Mouse (Mus musculus): ENCODE measurements at regions not wholly inside any gene's neighbourhood (a gene's known extent, or its start where the extent isn't known, plus 50 kb on each side); places are given as distances from the start of the nearest gene placed in this dataset.

- Histone ChIP-seq H3K27ac (ENCODE audit: low read depth) (no peak overlapping the region), H3K36me3 (replicated peaks; ENCODE audit: insufficient read depth, low read length) (no peaks in the 10 kb centered on the region), H3K4me1 (ENCODE audit: insufficient read depth) (no peaks in the 10 kb centered on the region), H3K4me2 (ENCODE audit: low read depth, low read length) (no peak overlapping the region), H3K9ac (replicated peaks) (no peak overlapping the region), H3K27me3 (ENCODE audit: insufficient read depth, low read length) (no peaks in the 10 kb centered on the region), H3K9me3 (ENCODE audit: low read length) (no peaks in the 10 kb centered on the region), H3K4me3 (ENCODE audit: low read depth, low read length) (no peak overlapping the region)
- DNase-seq (no peak), ATAC-seq (no peak)
- 78% methylated on average over 4 of the region's 4 CpGs for WGBS (ENCODE audit: insufficient replicate concordance)
- no peak for TF ChIP-seq EP300 (IDR thresholded peaks at IDR 0.05; ENCODE audit: low read depth)
- no peak for TF ChIP-seq CTCF (IDR thresholded peaks at IDR 0.05; ENCODE audit: low read depth)
Observed at GRCm38 (mm10) chr2:166266915-166267314, 111.5 kb upstream of the Sulf2 start.

GRCm38 (mm10) chr2:166266507-166266906, 111.0 kb upstream of the Sulf2 start:
- 85% methylated on average over 9 of the region's 9 CpGs for WGBS (ENCODE audit: insufficient replicate concordance)
- Histone ChIP-seq H3K4me3 (ENCODE audit: low read depth, low read length) (no peak overlapping the region), H3K4me2 (ENCODE audit: low read depth, low read length) (no peak overlapping the region), H3K9me3 (ENCODE audit: low read length) (no peaks in the 10 kb centered on the region), H3K36me3 (replicated peaks; ENCODE audit: insufficient read depth, low read length) (no peaks in the 10 kb centered on the region), H3K27me3 (ENCODE audit: insufficient read depth, low read length) (no peaks in the 10 kb centered on the region), H3K9ac (replicated peaks) (no peak overlapping the region), H3K4me1 (ENCODE audit: insufficient read depth) (no peaks in the 10 kb centered on the region), H3K27ac (ENCODE audit: low read depth) (no peak overlapping the region)
- TF ChIP-seq CTCF (IDR thresholded peaks at IDR 0.05; ENCODE audit: low read depth) (no peak), EP300 (IDR thresholded peaks at IDR 0.05; ENCODE audit: low read depth) (no peak)
- DNase-seq, result no peak
- ATAC-seq, result no peak

- Histone ChIP-seq H3K36me3 (replicated peaks; ENCODE audit: insufficient read depth, low read length) (no peaks in the 10 kb centered on the region), H3K27ac (ENCODE audit: low read depth) (no peak overlapping the region), H3K4me2 (ENCODE audit: low read depth, low read length) (no peak overlapping the region), H3K4me1 (ENCODE audit: insufficient read depth) (no peaks in the 10 kb centered on the region), H3K4me3 (ENCODE audit: low read depth, low read length) (no peak overlapping the region), H3K27me3 (ENCODE audit: insufficient read depth, low read length) (no peaks in the 10 kb centered on the region), H3K9me3 (ENCODE audit: low read length) (no peaks in the 10 kb centered on the region), H3K9ac (replicated peaks) (no peak overlapping the region)
- DNase-seq, result no peak
- TF ChIP-seq CTCF (IDR thresholded peaks at IDR 0.05; ENCODE audit: low read depth) (no peak), EP300 (IDR thresholded peaks at IDR 0.05; ENCODE audit: low read depth) (no peak)
- WGBS (ENCODE audit: insufficient replicate concordance), result 79% methylated on average over 9 of the region's 9 CpGs
- peak; percentile 83 for ATAC-seq
Observed at GRCm38 (mm10) chr2:166264756-166265155, 109.3 kb upstream of the Sulf2 start.

- Histone ChIP-seq H3K9me3 (ENCODE audit: low read length) (no peaks in the 10 kb centered on the region), H3K36me3 (replicated peaks; ENCODE audit: insufficient read depth, low read length) (no peaks in the 10 kb centered on the region), H3K4me1 (ENCODE audit: insufficient read depth) (no peaks in the 10 kb centered on the region), H3K27ac (ENCODE audit: low read depth) (no peak overlapping the region; the same call in 1 of the 2 replicates), H3K4me3 (ENCODE audit: low read depth, low read length) (no peak overlapping the region), H3K27me3 (ENCODE audit: insufficient read depth, low read length) (no peaks in the 10 kb centered on the region), H3K4me2 (ENCODE audit: low read depth, low read length) (no peak overlapping the region), H3K9ac (replicated peaks) (no peak overlapping the region)
- 15% methylated on average over 7 of the region's 7 CpGs for WGBS (ENCODE audit: insufficient replicate concordance)
- TF ChIP-seq EP300 (IDR thresholded peaks at IDR 0.05; ENCODE audit: low read depth) (no peak), CTCF (IDR thresholded peaks at IDR 0.05; ENCODE audit: low read depth) (no peak)
- DNase-seq (peak; percentile 47), ATAC-seq (peak; percentile 46)
Observed at GRCm38 (mm10) chr2:166261799-166262198, 106.3 kb upstream of the Sulf2 start.

GRCm38 (mm10) chr2:166261065-166261464, 105.6 kb upstream of the Sulf2 start:
- DNase-seq, result no peak

GRCm38 (mm10) chr2:166258771-166259180, 103.3 kb upstream of the Sulf2 start:
- WGBS (ENCODE audit: insufficient replicate concordance), result 32% methylated on average over 7 of the region's 7 CpGs
- ATAC-seq (no peak), DNase-seq (no peak)
- Histone ChIP-seq H3K4me2 (ENCODE audit: low read depth, low read length) (no peak overlapping the region), H3K9me3 (ENCODE audit: low read length) (no peaks in the 10 kb centered on the region), H3K27me3 (ENCODE audit: insufficient read depth, low read length) (no peaks in the 10 kb centered on the region), H3K4me1 (ENCODE audit: insufficient read depth) (no peaks in the 10 kb centered on the region), H3K36me3 (replicated peaks; ENCODE audit: insufficient read depth, low read length) (no peaks in the 10 kb centered on the region), H3K4me3 (ENCODE audit: low read depth, low read length) (no peak overlapping the region), H3K9ac (replicated peaks) (no peak overlapping the region), H3K27ac (ENCODE audit: low read depth) (no peak overlapping the region)
- TF ChIP-seq CTCF (IDR thresholded peaks at IDR 0.05; ENCODE audit: low read depth) (no peak), EP300 (IDR thresholded peaks at IDR 0.05; ENCODE audit: low read depth) (no peak)

More at GRCm38 (mm10) chr2:166261065-166261464, 105.6 kb upstream of the Sulf2 start:
- WGBS (ENCODE audit: insufficient replicate concordance), result 69% methylated on average over 7 of the region's 7 CpGs
- H3K27ac ChIP-seq (ENCODE audit: low read depth), result no peak overlapping the region; the same call in 1 of the 2 replicates
- H3K4me3 ChIP-seq (ENCODE audit: low read depth, low read length), result no peak overlapping the region
- H3K27me3 ChIP-seq (ENCODE audit: insufficient read depth, low read length), result no peaks in the 10 kb centered on the region
- TF ChIP-seq EP300 (IDR thresholded peaks at IDR 0.05; ENCODE audit: low read depth) (no peak), CTCF (IDR thresholded peaks at IDR 0.05; ENCODE audit: low read depth) (no peak)
- no peaks in the 10 kb centered on the region for H3K4me1 ChIP-seq (ENCODE audit: insufficient read depth)
- H3K9me3 ChIP-seq (ENCODE audit: low read length), result no peaks in the 10 kb centered on the region
- no peaks in the 10 kb centered on the region for H3K36me3 ChIP-seq (replicated peaks; ENCODE audit: insufficient read depth, low read length)
- H3K4me2 ChIP-seq (ENCODE audit: low read depth, low read length), result no peak overlapping the region
- no peak overlapping the region for H3K9ac ChIP-seq (replicated peaks)
- ATAC-seq, result no peak

GRCm38 (mm10) chr2:166257666-166258065, 102.2 kb upstream of the Sulf2 start:
- Histone ChIP-seq H3K4me1 (ENCODE audit: insufficient read depth) (no peaks in the 10 kb centered on the region), H3K9me3 (ENCODE audit: low read length) (no peaks in the 10 kb centered on the region), H3K4me2 (ENCODE audit: low read depth, low read length) (no peak overlapping the region), H3K4me3 (ENCODE audit: low read depth, low read length) (no peak overlapping the region), H3K27me3 (ENCODE audit: insufficient read depth, low read length) (no peaks in the 10 kb centered on the region), H3K9ac (replicated peaks) (no peak overlapping the region), H3K27ac (ENCODE audit: low read depth) (no peak overlapping the region), H3K36me3 (replicated peaks; ENCODE audit: insufficient read depth, low read length) (no peaks in the 10 kb centered on the region)
- DNase-seq (no peak), ATAC-seq (no peak)
- TF ChIP-seq CTCF (IDR thresholded peaks at IDR 0.05; ENCODE audit: low read depth), result no peak
- no peak for TF ChIP-seq EP300 (IDR thresholded peaks at IDR 0.05; ENCODE audit: low read depth)
- 77% methylated on average over 4 of the region's 4 CpGs for WGBS (ENCODE audit: insufficient replicate concordance)

All from liver, postnatal 0 days (tissue).